Mouse (Mus musculus) small intestine, adult 10 weeks (tissue): ENCODE measurements around the gene Olfr1133. TPM values are rescaled to one million over a fixed set of nuclear protein-coding genes. Genes with fewer than 3 reads are reported as not detected.

Source experiments
- polyA plus RNA-seq: library from polyadenylated mRNA; stranded (reverse); fragments of 350-450 nt; fragmentation: Illumina TruSeq; extraction: RNeasy Lipid Tissue Mini Kit (QIAGEN cat#74804); gene quantifications from one replicate; pipeline ENCODE4 v1.2.3, GENCODE M21; 2014; ENCODE audit warnings: low replicate concordance

Gene Olfr1133
- polyA plus RNA-seq, result not detected

DNA sequence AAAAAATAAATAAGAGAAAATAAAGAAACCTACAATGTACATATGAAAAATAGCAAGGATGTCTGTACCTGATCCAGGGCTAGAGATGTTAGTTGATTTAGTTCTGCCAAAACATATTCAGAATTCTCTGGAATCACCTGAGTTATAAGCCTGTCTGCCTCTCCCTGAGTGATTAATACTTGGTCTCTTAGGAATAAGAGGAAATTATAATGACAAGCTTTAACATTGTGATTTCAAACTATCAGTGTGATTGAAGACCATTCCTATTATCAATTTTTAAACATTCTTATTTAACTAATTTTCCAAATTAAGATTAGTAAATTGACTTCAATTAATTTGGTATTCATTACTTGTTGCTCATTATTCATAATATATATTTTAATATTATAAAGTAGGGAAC is at the start of gene Olfr1133:
Olfr1133 (minus strand) TSS at position 101 of the 400 bp plus-strand sequence.

DNA sequence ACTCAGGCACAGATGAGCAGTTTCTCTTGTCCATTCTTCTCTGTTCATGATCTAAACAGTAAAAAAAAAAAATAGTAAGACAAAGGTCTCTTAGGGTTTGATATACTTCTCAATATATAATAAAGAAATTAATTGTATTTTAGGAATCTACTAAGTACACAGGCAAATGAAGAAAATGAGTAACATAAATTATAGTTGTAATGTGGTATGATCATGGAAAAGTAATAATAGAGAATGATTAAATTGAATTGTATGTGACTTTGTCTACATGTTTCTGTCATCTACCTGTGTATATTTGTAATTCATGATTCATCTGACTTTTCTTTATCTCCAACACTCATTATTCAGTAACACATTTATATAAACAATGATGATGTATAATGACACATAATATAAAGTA is 46.7 kb upstream of the Olfr1133 start, which contains the start of gene Olfr1136:
Olfr1136 (minus strand) TSS at position 101 of the 400 bp plus-strand sequence.

DNA sequence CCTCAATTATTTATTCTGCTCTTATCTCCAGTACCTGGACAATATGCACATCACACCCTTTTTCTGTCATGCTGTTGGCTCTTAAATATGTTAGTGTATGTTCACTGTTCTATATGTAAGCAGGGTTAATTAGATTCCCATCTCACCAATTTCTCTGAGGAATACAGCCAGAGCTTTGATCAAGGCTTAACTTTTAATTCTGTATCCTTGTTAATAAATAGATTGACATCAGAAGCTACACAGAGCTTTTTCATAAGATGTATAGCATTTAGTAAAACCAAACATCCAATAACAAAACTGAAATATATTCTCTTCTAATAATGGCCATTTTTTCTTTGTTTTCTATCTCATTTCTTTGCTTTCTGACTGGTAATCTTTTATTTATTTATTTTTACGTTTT is 26.4 kb upstream of the Olfr1133 start, which contains the start of gene Olfr1135:
Olfr1135 (minus strand) TSS at position 101 of the 400 bp plus-strand sequence.

DNA sequence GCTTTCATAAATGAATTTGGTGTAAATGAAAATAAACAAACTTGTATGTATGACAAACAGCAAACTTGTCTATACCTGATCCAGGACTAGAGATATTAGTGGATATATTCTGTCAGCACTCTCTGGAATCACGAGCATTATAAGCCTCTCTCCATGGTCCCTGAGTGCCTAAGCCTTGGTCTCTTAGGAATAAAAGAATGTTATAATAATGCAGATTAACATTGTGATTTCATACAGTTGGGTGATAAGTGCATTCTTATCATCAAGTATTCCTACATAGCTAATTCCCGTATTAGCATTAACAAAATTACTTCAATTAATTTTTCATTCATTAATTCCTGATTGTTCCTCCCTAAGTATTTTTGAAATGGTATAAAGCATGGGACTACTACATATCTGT is 11.2 kb upstream of the Olfr1133 start, which contains the start of gene Olfr1134:
Olfr1134 (minus strand) TSS at position 101 of the 400 bp plus-strand sequence.

DNA sequence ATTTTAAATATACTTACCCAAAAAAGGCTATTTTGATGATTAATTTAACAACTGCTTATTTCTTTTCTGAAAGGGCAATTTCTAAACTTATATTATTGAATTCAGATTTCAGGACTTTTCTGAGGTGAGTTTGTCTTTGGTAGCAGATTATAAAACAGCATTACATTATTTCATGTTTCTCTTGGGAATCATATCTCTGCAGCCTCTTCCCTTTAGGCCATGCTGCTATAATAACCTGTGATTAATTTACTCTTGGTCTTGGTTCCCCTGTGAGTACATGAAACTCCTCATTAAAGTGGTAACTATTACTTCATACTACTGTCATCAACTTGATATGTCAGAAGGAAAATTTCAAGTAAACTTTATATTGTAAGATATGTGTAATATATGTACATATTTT is 9.7 kb downstream of the Olfr1133 start, which contains the start of gene Olfr1132:
Olfr1132 (minus strand) TSS at position 101 of the 400 bp plus-strand sequence.

DNA sequence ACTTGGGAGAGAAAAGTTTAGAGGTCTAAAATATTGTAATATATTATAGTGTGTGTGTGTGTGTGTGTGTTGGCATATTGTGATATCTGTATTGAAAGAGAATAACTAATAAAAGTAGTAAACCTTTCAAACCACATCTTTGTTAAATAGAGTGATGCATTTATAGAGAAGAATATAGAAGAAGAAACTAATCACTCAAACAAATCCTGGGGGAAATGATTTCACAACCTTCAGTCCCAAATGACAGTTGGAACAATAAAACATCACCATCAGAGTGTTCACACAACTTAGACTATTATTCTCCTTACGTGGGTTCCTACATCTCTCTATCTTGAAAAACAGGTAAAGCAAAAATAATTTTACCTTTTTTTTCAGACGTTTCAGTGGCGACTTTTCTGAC is 20.4 kb downstream of the Olfr1133 start, which contains the start of gene Olfr1131:
Olfr1131 (plus strand) TSS at position 301 of the 400 bp plus-strand sequence.

DNA sequence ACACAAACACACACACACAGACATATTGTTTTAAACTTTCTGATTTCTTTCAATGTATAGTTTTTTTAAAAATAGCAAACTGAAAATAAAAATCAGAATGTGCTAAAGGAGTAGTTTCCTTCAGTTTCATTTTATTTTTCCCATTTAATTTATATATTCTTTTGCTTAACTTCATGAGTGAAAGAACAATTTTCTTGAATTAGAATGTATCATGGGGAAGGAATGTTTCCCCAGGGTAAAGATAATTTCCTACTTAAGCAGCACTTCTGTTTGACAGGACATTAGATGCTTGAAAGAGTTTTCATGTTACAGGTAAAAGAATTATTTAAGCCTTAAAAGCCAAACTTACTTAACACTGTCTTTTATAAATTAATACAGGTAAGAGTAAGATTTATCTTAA is 41.3 kb downstream of the Olfr1133 start, which contains the start of gene Olfr1130:
Olfr1130 (plus strand) TSS at position 301 of the 400 bp plus-strand sequence.

Other genes with a start within 250 kb of the Olfr1133 start
- gene Olfr1123, start 230.7 kb downstream of the Olfr1133 start, polyA plus RNA-seq, result not detected
- gene Olfr1124, start 217.1 kb downstream of the Olfr1133 start, polyA plus RNA-seq, result not detected
- gene Olfr1126, start 193.4 kb downstream of the Olfr1133 start, polyA plus RNA-seq, result not detected
- gene Pramel7, start 150.3 kb downstream of the Olfr1133 start, polyA plus RNA-seq, result not detected
- not detected for gene Pramel6, start 140.8 kb downstream of the Olfr1133 start, polyA plus RNA-seq
- gene Olfr153, start 115.6 kb downstream of the Olfr1133 start, polyA plus RNA-seq, result not detected
- gene Olfr1128, start 101.8 kb downstream of the Olfr1133 start, polyA plus RNA-seq, result not detected
- not detected for gene Olfr1129, start 73.5 kb downstream of the Olfr1133 start, polyA plus RNA-seq
- not detected for gene Olfr1130, start 41.2 kb downstream of the Olfr1133 start, polyA plus RNA-seq
- gene Olfr1131, start 20.3 kb downstream of the Olfr1133 start, polyA plus RNA-seq, result not detected
- gene Olfr1132, start 9.8 kb downstream of the Olfr1133 start, polyA plus RNA-seq, result not detected
- gene Olfr1134, start 11.1 kb upstream of the Olfr1133 start, polyA plus RNA-seq, result not detected
- gene Olfr1135, start 26.3 kb upstream of the Olfr1133 start, polyA plus RNA-seq, result not detected
- gene Olfr1136, start 46.6 kb upstream of the Olfr1133 start, polyA plus RNA-seq, result not detected
- gene Olfr1137, start 65.8 kb upstream of the Olfr1133 start, polyA plus RNA-seq, result not detected
- not detected for gene Olfr1138, start 92.6 kb upstream of the Olfr1133 start, polyA plus RNA-seq
- gene Olfr1140, start 96.4 kb upstream of the Olfr1133 start, polyA plus RNA-seq, result not detected
- gene Olfr1141, start 106.6 kb upstream of the Olfr1133 start, polyA plus RNA-seq, result not detected
- not detected for gene Olfr152, start 132.1 kb upstream of the Olfr1133 start, polyA plus RNA-seq
- gene Olfr1143, start 153.2 kb upstream of the Olfr1133 start, polyA plus RNA-seq, result not detected
- gene Olfr1145, start 162.4 kb upstream of the Olfr1133 start, polyA plus RNA-seq, result not detected
- gene Olfr1148, start 183.2 kb upstream of the Olfr1133 start, polyA plus RNA-seq, result not detected
- not detected for gene Olfr1150-ps1, start 196.6 kb upstream of the Olfr1133 start, polyA plus RNA-seq
- gene Olfr1151, start 208.5 kb upstream of the Olfr1133 start, polyA plus RNA-seq, result not detected
- gene Olfr1152, start 219.1 kb upstream of the Olfr1133 start, polyA plus RNA-seq, result not detected
- gene Olfr1153, start 247.6 kb upstream of the Olfr1133 start, polyA plus RNA-seq, result not detected